Mouse (Mus musculus): Measurements from ENCODE around the gene Zbtb20. TPM values are rescaled to one million over a fixed set of nuclear protein-coding genes. Genes with fewer than 3 reads are reported as not detected.

The Zbtb20 gene
- polyA plus RNA-seq, 1 experiment = 5.9 TPM

DNA sequence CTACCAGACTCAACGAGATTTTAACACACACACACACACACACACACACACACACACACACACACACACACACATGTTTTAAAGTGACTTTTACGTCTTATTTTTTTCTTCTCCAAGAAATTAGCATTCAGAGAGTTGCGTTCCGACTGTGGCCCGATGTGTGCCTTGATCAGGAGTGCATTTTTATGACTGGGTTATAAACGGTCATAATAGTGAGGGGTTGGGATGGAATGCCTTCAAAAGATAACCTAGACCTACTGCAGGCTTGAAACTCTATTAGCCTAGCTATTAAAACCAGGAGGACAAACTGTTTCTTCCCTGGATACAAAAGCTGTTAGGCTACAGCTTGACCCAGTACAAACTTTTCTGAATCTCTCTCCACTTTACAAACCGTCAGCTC, 661.5 kb downstream of the Zbtb20 start:
- H3K4me1 ChIP-seq (ENCODE audit: control insufficient read depth, insufficient read depth, low read length) = no peaks in the 10 kb centered on the region; the same call in 1 of the 2 replicates
- H3K27me3 ChIP-seq (ENCODE audit: control insufficient read depth, insufficient read depth, low read length) = no peaks in the 10 kb centered on the region
- no peaks in the 10 kb centered on the region for H3K36me3 ChIP-seq (ENCODE audit: control insufficient read depth, insufficient read depth, low read length)
- no peak overlapping the region for H3K27ac ChIP-seq (ENCODE audit: control insufficient read depth, insufficient read depth, low read depth, low read length)
- no peak overlapping the region for H3K4me3 ChIP-seq (ENCODE audit: control insufficient read depth, low read depth, low read length)
- TF ChIP-seq CTCF (IDR thresholded peaks at IDR 0.05; ENCODE audit: control insufficient read depth, insufficient read depth, insufficient replicate concordance, low read depth, low read length) (no peak), POLR2A (IDR thresholded peaks at IDR 0.05; ENCODE audit: control insufficient read depth, low read depth, low read length) (no peak)

DNA sequence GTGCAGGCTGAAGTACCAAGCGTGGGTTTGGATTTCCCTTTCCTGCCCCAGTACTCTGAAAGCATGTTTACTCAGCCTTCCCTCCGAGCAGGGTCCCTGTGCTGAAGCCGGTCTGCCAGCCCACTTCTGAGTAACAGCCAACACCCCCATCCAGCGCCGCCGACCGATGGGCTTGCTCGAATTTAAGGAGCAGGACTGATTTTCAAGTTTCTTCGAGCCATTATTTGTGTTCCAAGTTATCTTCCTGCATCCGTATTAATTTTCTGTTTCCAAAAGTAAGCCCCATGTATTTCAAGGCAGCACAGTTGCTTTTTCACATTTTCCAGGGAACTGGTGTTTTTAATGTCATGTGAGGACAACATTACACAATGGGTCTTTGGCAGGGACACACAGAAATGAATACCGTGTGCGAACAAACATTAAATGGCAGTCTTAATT, 664.0 kb downstream of the Zbtb20 start:
- no peak for TF ChIP-seq POLR2A (IDR thresholded peaks at IDR 0.05; ENCODE audit: control insufficient read depth, low read depth, low read length)
- Histone ChIP-seq H3K4me1 (ENCODE audit: control insufficient read depth, insufficient read depth, low read length) (no peaks in the 10 kb centered on the region; the same call in 1 of the 2 replicates), H3K27ac (ENCODE audit: control insufficient read depth, insufficient read depth, low read depth, low read length) (peak overlapping the region; percentile 66; the same call in 1 of the 2 replicates), H3K36me3 (ENCODE audit: control insufficient read depth, insufficient read depth, low read length) (no peaks in the 10 kb centered on the region), H3K4me3 (ENCODE audit: control insufficient read depth, low read depth, low read length) (no peak overlapping the region), H3K27me3 (ENCODE audit: control insufficient read depth, insufficient read depth, low read length) (no peaks in the 10 kb centered on the region)

DNA sequence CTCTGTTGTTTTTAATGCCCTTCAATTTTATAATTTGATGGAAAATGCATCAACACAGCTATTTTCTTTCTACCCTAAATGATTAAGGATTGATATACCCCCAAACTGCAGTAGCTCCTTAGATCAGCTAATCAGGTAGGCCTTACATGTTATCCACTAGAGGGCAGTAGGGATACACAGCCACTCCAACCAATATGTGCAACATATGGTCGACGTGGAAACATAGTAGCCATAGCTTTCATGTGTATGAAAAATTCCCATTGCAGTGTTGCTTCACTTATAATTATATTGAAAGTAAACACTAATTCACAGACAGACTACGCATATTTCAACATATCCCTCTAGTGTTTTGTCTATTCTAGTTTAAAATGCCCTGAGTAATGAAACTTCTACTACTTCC, 664.4 kb downstream of the Zbtb20 start:
- Histone ChIP-seq H3K4me3 (ENCODE audit: control insufficient read depth, low read depth, low read length) (no peak overlapping the region), H3K27me3 (ENCODE audit: control insufficient read depth, insufficient read depth, low read length) (no peaks in the 10 kb centered on the region), H3K27ac (ENCODE audit: control insufficient read depth, insufficient read depth, low read depth, low read length) (no peak overlapping the region), H3K4me1 (ENCODE audit: control insufficient read depth, insufficient read depth, low read length) (no peaks in the 10 kb centered on the region; the same call in 1 of the 2 replicates), H3K36me3 (ENCODE audit: control insufficient read depth, insufficient read depth, low read length) (no peaks in the 10 kb centered on the region)
- TF ChIP-seq CTCF (IDR thresholded peaks at IDR 0.05; ENCODE audit: control insufficient read depth, insufficient read depth, insufficient replicate concordance, low read depth, low read length) = peak; percentile 3; the same call in 1 of the 2 replicates
- no peak for TF ChIP-seq POLR2A (IDR thresholded peaks at IDR 0.05; ENCODE audit: control insufficient read depth, low read depth, low read length)

DNA sequence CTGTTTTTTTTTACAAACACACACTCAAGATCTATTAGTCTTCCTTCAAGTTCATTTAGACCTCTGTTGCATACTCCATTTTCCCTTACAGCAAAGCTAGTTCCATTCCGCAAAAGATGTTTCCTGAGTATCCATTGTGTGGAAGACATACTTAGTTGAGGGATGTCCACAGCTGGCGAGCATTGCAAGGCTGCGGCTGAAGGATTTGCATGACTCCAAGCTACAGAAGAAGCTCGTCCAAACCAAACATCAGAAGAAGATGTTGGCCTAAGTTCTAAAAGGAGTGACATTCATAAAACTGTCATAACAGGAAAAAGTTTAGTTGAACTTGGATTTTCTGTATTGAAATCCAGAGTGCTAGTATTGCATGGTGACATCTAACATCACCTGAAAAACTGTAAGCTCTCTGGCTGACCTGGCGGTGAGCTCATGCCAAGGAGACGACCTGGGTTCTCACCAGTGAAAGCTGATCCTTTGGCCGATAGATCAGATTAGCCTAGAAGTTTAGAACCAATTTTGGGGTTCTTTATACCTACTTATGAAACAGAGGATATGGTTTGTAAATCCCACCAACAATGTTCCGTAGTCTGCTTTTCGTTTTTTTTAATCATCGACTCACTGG, 665.0 kb downstream of the Zbtb20 start:
- Histone ChIP-seq H3K4me3 (ENCODE audit: control insufficient read depth, low read depth, low read length) (no peak overlapping the region), H3K27ac (ENCODE audit: control insufficient read depth, insufficient read depth, low read depth, low read length) (no peak overlapping the region), H3K36me3 (ENCODE audit: control insufficient read depth, insufficient read depth, low read length) (no peaks in the 10 kb centered on the region), H3K27me3 (ENCODE audit: control insufficient read depth, insufficient read depth, low read length) (no peaks in the 10 kb centered on the region), H3K4me1 (ENCODE audit: control insufficient read depth, insufficient read depth, low read length) (no peaks in the 10 kb centered on the region; the same call in 1 of the 2 replicates)
- TF ChIP-seq CTCF (IDR thresholded peaks at IDR 0.05; ENCODE audit: control insufficient read depth, insufficient read depth, insufficient replicate concordance, low read depth, low read length) (no peak), POLR2A (IDR thresholded peaks at IDR 0.05; ENCODE audit: control insufficient read depth, low read depth, low read length) (no peak)

DNA sequence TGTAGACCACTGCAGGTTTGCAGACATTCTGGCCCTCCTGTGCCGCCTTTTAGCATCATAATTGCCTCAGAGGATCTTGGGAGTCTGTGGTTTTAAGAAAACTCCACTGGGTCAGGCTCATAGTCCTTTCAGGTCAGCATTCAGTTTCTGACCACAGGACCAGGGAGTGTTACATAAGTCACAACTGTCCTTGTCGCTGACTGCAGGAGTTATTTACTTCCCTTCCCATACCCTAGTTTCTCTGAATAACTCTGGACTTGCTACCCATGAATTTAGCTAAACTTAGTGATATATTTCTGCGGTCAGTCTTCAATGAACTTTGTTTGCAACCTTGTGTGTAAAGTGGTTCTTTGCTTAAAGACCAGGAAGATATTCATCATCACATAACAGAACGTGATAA, 669.6 kb downstream of the Zbtb20 start:
- Histone ChIP-seq H3K36me3 (ENCODE audit: control insufficient read depth, insufficient read depth, low read length) (no peaks in the 10 kb centered on the region), H3K4me1 (ENCODE audit: control insufficient read depth, insufficient read depth, low read length) (peaks cover 4% of the 10 kb centered on the region), H3K27ac (ENCODE audit: control insufficient read depth, insufficient read depth, low read depth, low read length) (no peak overlapping the region), H3K4me3 (ENCODE audit: control insufficient read depth, low read depth, low read length) (no peak overlapping the region), H3K27me3 (ENCODE audit: control insufficient read depth, insufficient read depth, low read length) (no peaks in the 10 kb centered on the region)
- no peak for TF ChIP-seq POLR2A (IDR thresholded peaks at IDR 0.05; ENCODE audit: control insufficient read depth, low read depth, low read length)
- TF ChIP-seq CTCF (IDR thresholded peaks at IDR 0.05; ENCODE audit: control insufficient read depth, insufficient read depth, insufficient replicate concordance, low read depth, low read length) = no peak

DNA sequence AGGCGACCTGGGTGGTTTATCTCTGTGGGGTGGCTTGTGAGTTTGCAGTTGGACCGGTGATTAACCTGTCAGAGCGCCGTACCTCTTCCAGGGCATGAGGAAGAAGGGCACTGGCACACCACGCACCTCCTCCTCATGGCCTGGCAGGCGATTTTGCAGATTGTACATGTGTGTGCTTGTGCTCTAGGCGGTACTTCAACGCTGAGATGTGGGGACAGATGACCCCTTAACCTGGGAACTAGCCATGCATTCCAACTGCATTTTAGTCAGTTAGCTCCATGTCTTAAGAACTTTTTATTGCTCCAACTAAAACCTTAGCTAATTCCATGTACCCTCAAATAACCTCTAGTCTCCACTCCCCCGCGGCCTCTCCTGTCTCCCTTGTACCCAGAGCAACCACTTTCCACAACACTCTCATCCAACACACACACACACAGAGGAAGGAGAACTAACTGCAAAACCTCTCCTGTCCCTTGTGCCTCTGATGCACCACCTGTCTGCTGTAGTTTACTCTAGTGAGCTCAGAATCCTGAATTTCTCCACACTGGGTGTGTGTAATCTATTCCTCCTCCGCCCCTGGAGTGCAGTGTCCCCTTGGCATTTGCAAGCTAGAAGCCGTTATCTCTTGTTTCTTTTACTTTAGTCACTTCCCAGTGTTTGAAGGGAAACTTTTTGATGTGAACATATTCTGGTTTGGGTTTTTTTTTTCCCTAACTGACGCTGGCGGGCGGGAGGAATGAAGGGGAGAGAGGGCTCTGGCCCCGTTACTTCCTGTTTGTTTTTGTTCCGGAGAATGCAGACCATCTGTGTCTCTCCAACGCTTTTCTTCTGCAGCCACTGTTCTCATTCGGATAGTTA, 671.9 kb downstream of the Zbtb20 start:
- Histone ChIP-seq H3K4me1 (ENCODE audit: control insufficient read depth, insufficient read depth, low read length) (peaks cover 4% of the 10 kb centered on the region), H3K4me3 (ENCODE audit: control insufficient read depth, low read depth, low read length) (no peak overlapping the region), H3K27me3 (ENCODE audit: control insufficient read depth, insufficient read depth, low read length) (no peaks in the 10 kb centered on the region), H3K27ac (ENCODE audit: control insufficient read depth, insufficient read depth, low read depth, low read length) (peak overlapping the region; percentile 83), H3K36me3 (ENCODE audit: control insufficient read depth, insufficient read depth, low read length) (no peaks in the 10 kb centered on the region)
- TF ChIP-seq CTCF (IDR thresholded peaks at IDR 0.05; ENCODE audit: control insufficient read depth, insufficient read depth, insufficient replicate concordance, low read depth, low read length) (no peak), POLR2A (IDR thresholded peaks at IDR 0.05; ENCODE audit: control insufficient read depth, low read depth, low read length) (no peak)

DNA sequence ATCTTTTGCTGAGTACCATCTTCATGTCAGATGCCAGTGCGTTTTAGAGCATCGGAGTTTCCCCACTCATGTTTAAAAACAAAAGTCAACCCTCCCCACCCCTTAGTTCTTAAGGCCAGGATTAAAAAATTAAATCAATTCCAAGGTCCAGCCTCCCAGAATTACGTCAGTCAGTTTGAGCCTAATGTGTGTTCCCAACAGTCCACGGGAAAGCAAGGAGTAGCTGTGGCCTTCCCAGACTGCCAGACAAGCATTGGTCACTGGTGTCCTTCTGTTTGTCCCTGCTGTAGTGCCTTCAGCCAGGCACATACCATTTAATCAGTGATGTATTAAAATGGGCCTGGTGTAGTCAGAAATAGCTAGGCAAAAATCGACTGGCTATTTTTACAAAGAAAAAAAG, 673.1 kb downstream of the Zbtb20 start:
- Histone ChIP-seq H3K27ac (ENCODE audit: control insufficient read depth, insufficient read depth, low read depth, low read length) (peak overlapping the region; percentile 36; the same call in 1 of the 2 replicates), H3K27me3 (ENCODE audit: control insufficient read depth, insufficient read depth, low read length) (no peaks in the 10 kb centered on the region), H3K4me3 (ENCODE audit: control insufficient read depth, low read depth, low read length) (no peak overlapping the region), H3K4me1 (ENCODE audit: control insufficient read depth, insufficient read depth, low read length) (peaks cover 4% of the 10 kb centered on the region), H3K36me3 (ENCODE audit: control insufficient read depth, insufficient read depth, low read length) (no peaks in the 10 kb centered on the region)
- no peak for TF ChIP-seq CTCF (IDR thresholded peaks at IDR 0.05; ENCODE audit: control insufficient read depth, insufficient read depth, insufficient replicate concordance, low read depth, low read length)
